Mouse (Mus musculus) forebrain, embryonic 12.5 days (tissue): ENCODE measurements at regions not wholly inside any gene's neighbourhood (a gene's known extent, or its start where the extent isn't known, plus 50 kb on each side); places are given as distances from the start of the nearest gene placed in this dataset.
"Not testable (repeated sequence)": the region's sequence is repeated elsewhere in the genome, so short reads cannot be mapped to it uniquely, and the experiment has no call there.

Source experiments
- ATAC-seq: fragments of 200-750 bp; cut with Nextera tagmentation; 2 replicates; pipeline ENCODE4 v1.8.0; 2017; ENCODE audit warnings: moderate TSS enrichment; ENCODE audit not compliant: low FRiP score
- H3K27ac ChIP-seq: fragments of 300-500 bp; sonication (generic); 2 replicates; pipeline ENCODE4 v1.5.1; 2016; ENCODE audit warnings: mild to moderate bottlenecking
- H3K27me3 ChIP-seq: fragments of 300-500 bp; sonication (generic); 2 replicates; pipeline ENCODE4 v1.6.1; 2016; ENCODE audit warnings: mild to moderate bottlenecking
- H3K36me3 ChIP-seq: fragments of 300-500 bp; sonication (generic); replicated peaks from 2 replicates; pipeline ENCODE4 v1.6.1; 2016; ENCODE audit warnings: mild to moderate bottlenecking
- H3K4me1 ChIP-seq: fragments of 300-500 bp; sonication (generic); 2 replicates; pipeline ENCODE4 v1.6.1; 2016
- H3K4me2 ChIP-seq: fragments of 300-500 bp; sonication (generic); 2 replicates; pipeline ENCODE4 v1.6.1; 2016; ENCODE audit warnings: mild to moderate bottlenecking, moderate library complexity
- H3K4me3 ChIP-seq: fragments of 300-500 bp; sonication (generic); replicated peaks from 2 replicates; pipeline ENCODE4 v1.5.1; 2016; ENCODE audit warnings: mild to moderate bottlenecking
- H3K9ac ChIP-seq: fragments of 300-500 bp; sonication (generic); 2 replicates; pipeline ENCODE4 v1.6.1; 2016; ENCODE audit warnings: mild to moderate bottlenecking
- H3K9me3 ChIP-seq: fragments of 300-500 bp; sonication (generic); 2 replicates; pipeline ENCODE4 v1.6.1; 2016
- WGBS: fragments of 180-500 bp; shearing (Covaris S2); methylation state at CpG from one replicate; pipeline ENCODE4 v1.1.7; 2016; 5-methylcytosine and 5-hydroxymethylcytosine counted together

DNA sequence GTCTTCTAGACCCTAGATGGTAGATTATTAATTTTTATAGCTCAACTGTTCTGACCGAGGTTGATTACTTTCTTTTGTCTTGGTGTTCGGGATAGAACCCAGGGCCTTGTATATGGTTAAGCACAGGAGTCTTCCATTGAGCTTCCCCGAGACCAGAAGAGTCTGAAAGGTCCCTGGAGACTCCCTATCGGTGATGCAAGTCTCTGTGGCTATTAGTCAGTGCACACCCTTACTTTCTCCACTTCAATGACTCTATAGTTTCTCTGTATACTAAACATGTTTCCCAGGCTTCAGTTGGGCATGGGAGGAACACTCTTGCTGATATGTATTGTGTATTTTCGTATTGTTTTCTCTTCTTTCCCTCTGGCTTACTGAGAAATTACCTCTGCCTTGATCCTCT, 623.8 kb upstream of the Igfbp3 start:
- no peak for ATAC-seq
- Histone ChIP-seq H3K27me3 (no peaks in the 10 kb centered on the region), H3K4me3 (no peak overlapping the region), H3K9ac (no peak overlapping the region), H3K9me3 (no peaks in the 10 kb centered on the region), H3K4me2 (no peak overlapping the region), H3K4me1 (no peaks in the 10 kb centered on the region), H3K36me3 (no peaks in the 10 kb centered on the region), H3K27ac (no peak overlapping the region)
- WGBS, result 86% methylated on average over 5 of the region's 5 CpGs

DNA sequence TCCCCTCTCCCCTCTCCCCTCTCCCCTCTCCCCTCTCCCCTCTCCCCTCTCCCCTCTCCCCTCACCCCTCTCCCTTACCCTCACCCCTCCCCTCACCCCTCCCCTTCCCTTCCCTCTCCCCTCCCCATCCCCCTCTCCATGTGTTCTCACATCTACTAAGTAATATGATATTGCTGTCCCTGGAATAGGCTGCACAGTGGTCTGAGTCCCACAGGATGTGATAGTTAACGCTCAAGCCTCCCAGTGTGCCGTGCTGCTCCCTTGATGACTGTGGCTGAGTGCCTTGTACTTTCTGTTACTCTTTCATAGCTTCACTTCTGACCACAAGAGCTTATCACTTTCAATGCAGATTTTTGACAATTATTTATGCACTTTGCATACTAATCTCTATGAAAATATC, 620.4 kb upstream of the Igfbp3 start:
- Histone ChIP-seq H3K4me2 (no peak overlapping the region), H3K9ac (no peak overlapping the region), H3K4me3 (no peak overlapping the region), H3K36me3 (no peaks in the 10 kb centered on the region), H3K4me1 (no peaks in the 10 kb centered on the region), H3K27ac (no peak overlapping the region), H3K27me3 (no peaks in the 10 kb centered on the region), H3K9me3 (no peaks in the 10 kb centered on the region)
- WGBS, result 69% methylated on average over 2 of the region's 2 CpGs
- ATAC-seq, result no peak

DNA sequence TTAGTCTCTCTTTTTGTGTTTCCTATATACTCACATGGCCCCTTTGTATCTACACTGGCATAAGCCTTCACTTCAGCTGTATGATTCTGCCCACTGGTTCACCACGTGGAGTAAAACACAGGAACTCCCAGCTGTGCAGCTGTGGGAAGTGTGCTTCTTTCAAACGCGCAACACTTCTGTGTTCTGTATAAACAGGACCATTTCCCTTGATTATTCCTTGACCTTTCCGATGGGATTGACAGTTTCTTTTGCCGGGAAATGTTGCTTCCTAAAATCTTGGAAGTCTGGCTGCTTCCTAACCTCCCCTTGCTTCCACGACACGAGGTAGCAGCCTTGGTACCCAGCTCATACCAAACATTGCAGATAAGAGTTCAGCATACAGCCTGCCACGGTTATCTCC, 618.7 kb upstream of the Igfbp3 start:
- 77% methylated on average over 8 of the region's 8 CpGs for WGBS
- H3K4me3 ChIP-seq, result no peak overlapping the region
- no peaks in the 10 kb centered on the region for H3K4me1 ChIP-seq
- no peak for ATAC-seq
- no peak overlapping the region for H3K4me2 ChIP-seq
- no peaks in the 10 kb centered on the region for H3K36me3 ChIP-seq
- no peaks in the 10 kb centered on the region for H3K9me3 ChIP-seq
- H3K27ac ChIP-seq, result no peak overlapping the region
- no peak overlapping the region for H3K9ac ChIP-seq
- H3K27me3 ChIP-seq, result no peaks in the 10 kb centered on the region

DNA sequence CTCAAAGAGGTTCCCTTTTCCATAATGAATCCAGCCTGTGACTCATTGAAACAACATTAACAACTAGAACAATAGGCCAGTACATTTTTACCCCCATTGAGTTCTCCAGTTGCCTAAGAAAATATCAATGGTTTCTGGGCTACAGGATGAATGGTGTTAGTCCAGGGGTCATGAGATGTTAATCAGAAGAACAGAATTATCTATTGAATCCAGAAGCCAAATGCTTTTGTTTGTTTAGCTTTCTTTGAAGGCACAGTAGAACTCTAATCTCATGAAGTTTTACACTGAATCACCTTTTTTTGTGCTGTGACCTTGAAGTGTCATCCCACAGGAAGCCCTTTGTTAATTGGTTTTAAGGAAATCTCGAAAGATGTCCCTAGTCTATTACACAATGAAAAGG, 616.0 kb upstream of the Igfbp3 start:
- no peaks in the 10 kb centered on the region for H3K9me3 ChIP-seq
- H3K4me2 ChIP-seq, result no peak overlapping the region
- H3K4me3 ChIP-seq, result no peak overlapping the region
- no peaks in the 10 kb centered on the region for H3K36me3 ChIP-seq
- ATAC-seq, result no peak
- no peak overlapping the region for H3K27ac ChIP-seq
- no peak overlapping the region for H3K9ac ChIP-seq
- no peaks in the 10 kb centered on the region for H3K27me3 ChIP-seq
- H3K4me1 ChIP-seq, result no peaks in the 10 kb centered on the region
- WGBS, result 57% methylated on average over 1 of the region's 1 CpGs

DNA sequence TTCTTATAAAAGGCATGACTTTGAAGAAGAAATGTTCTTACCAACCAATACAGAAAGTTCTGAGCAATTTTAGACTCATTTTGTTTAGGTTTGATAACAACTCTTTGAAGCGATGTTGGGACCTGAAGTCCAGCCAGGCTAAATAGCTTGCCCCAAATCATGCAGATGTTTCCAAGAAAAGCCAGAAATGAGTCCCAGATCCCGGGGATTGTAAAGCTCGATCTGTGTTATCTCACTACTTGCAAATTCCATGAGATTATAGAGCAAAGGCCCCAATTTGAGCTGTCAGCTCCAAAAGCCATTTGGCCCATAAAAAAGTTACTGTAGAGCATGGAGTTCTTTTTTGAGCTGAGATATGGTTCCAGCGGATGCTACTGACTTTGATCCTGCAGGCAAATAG, 614.3 kb upstream of the Igfbp3 start:
- WGBS, result 89% methylated on average over 4 of the region's 4 CpGs
- no peak overlapping the region for H3K9ac ChIP-seq
- no peaks in the 10 kb centered on the region for H3K9me3 ChIP-seq
- no peak overlapping the region for H3K4me3 ChIP-seq
- no peaks in the 10 kb centered on the region for H3K4me1 ChIP-seq
- H3K27ac ChIP-seq, result no peak overlapping the region
- H3K4me2 ChIP-seq, result no peak overlapping the region
- no peaks in the 10 kb centered on the region for H3K27me3 ChIP-seq
- no peaks in the 10 kb centered on the region for H3K36me3 ChIP-seq
- ATAC-seq, result no peak

DNA sequence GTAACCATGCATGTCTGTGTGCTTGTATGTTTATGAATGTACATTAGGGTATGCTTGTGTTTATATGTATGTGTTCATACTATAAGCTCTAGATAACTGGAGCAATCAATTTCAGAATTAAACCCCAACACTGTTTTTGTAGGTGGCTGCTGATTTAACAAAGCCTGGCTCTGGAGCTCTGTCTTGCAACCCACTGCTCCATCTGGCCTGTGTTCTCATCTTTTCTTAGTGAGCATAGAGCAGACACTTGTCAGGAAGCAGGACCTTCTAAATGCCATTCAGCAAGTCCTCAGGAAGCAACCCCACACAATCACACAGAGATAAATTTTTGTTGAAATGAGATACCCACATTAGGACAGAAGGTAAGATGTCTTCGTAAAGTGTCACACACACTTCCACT, 613.7 kb upstream of the Igfbp3 start:
- WGBS, result 96% methylated on average over 1 of the region's 1 CpGs
- H3K27me3 ChIP-seq, result no peaks in the 10 kb centered on the region
- ATAC-seq, result no peak

DNA sequence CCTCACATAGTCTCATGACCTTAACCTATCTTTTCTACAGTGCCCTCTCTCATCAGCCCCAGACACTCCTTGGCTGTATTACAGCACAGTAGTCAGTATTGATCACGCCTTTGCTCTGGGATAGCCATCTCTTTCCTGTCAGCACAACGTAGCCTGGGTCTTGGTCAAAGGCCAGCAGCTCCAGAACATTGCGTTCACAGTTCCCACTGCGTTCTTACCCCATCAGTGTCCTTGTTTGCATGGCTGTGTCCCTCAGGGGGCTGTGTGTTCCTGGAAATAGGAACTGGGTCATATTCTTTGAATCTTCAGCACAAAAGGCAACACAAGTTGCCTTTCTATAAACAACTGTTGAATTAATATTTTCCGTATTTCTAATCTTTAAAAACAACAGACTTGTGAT, 602.0 kb upstream of the Igfbp3 start:
- no peaks in the 10 kb centered on the region for H3K4me1 ChIP-seq
- H3K4me3 ChIP-seq, result no peak overlapping the region
- no peak overlapping the region for H3K9ac ChIP-seq
- H3K9me3 ChIP-seq, result no peaks in the 10 kb centered on the region
- no peak overlapping the region for H3K4me2 ChIP-seq
- ATAC-seq, result no peak
- WGBS, result 90% methylated on average over 5 of the region's 5 CpGs
- H3K27ac ChIP-seq, result no peak overlapping the region
- H3K27me3 ChIP-seq, result no peaks in the 10 kb centered on the region
- H3K36me3 ChIP-seq, result no peaks in the 10 kb centered on the region

More for the DNA sequence above, 613.7 kb upstream of the Igfbp3 start:
- no peaks in the 10 kb centered on the region for H3K4me1 ChIP-seq
- no peak overlapping the region for H3K4me3 ChIP-seq
- no peaks in the 10 kb centered on the region for H3K9me3 ChIP-seq
- H3K9ac ChIP-seq, result no peak overlapping the region
- H3K27ac ChIP-seq, result no peak overlapping the region
- no peaks in the 10 kb centered on the region for H3K36me3 ChIP-seq
- no peak overlapping the region for H3K4me2 ChIP-seq

DNA sequence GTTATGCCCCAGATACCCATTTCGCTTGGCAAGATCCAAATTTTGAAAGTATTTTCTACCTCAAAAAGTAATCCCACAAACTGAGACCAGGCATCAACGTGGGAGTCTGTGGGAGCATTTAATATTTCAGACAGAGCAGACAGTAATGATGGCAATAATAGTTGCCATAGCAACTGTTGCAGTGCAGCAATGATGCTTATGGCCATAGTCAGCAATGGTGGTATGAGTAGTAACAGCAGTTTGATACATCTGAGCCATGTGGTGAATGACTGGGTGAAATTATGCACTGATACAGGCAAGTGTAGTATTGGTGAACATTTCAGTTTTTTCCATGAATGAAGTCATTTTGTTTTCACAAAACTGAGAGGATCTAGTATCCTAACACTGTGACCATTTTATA, 600.8 kb upstream of the Igfbp3 start:
- H3K4me1 ChIP-seq, result no peaks in the 10 kb centered on the region
- no peaks in the 10 kb centered on the region for H3K9me3 ChIP-seq
- no peak overlapping the region for H3K9ac ChIP-seq
- H3K4me2 ChIP-seq, result no peak overlapping the region
- no peaks in the 10 kb centered on the region for H3K27me3 ChIP-seq
- ATAC-seq, result no peak
- no peak overlapping the region for H3K27ac ChIP-seq
- no peaks in the 10 kb centered on the region for H3K36me3 ChIP-seq
- WGBS, result 87% methylated on average over 2 of the region's 2 CpGs
- no peak overlapping the region for H3K4me3 ChIP-seq

DNA sequence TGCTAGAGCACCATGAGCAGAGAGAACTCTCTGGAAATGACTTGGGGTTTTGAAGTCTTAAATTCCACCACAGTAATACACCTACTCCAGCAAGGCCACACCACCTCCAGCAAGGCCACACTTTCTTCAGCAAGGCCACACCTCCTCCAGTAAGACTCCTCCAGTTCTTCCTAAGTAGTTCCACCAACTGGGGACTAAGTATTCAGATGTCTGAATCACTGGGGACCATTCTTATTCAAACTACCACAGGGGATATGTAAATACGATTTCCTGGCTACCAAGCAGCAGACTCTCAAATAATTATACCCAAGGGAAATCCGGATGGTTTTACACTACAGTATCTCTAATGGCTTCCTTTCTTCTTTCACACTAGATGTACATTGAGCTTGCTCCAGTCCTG, 598.7 kb upstream of the Igfbp3 start:
- H3K27me3 ChIP-seq, result no peaks in the 10 kb centered on the region
- no peaks in the 10 kb centered on the region for H3K36me3 ChIP-seq
- no peaks in the 10 kb centered on the region for H3K9me3 ChIP-seq
- WGBS, result 76% methylated on average over 2 of the region's 2 CpGs
- no peak overlapping the region for H3K4me2 ChIP-seq
- no peak overlapping the region for H3K4me3 ChIP-seq
- H3K4me1 ChIP-seq, result no peaks in the 10 kb centered on the region
- no peak for ATAC-seq
- H3K27ac ChIP-seq, result no peak overlapping the region
- H3K9ac ChIP-seq, result no peak overlapping the region

DNA sequence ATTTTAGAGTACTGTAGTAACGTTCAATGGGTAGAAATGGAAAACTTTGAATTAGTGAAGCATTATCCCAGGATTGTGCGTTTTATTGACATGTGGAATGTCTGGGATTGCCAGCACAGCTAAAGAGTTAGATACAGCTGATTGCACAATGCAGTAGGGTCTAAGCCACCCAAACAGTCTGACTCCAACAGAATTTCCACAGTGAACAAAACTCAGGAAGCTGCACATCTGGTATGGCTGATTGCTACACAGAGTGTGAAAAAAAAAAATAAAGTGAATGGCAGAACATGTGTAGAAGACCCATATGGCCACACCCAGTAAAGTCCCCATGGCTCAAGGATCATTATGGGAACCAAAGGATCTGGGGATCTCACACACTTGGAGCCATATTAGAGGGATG, 596.0 kb upstream of the Igfbp3 start:
- Histone ChIP-seq H3K9me3 (no peaks in the 10 kb centered on the region), H3K4me2 (no peak overlapping the region), H3K4me1 (no peaks in the 10 kb centered on the region), H3K27me3 (no peaks in the 10 kb centered on the region), H3K4me3 (no peak overlapping the region), H3K27ac (no peak overlapping the region), H3K9ac (no peak overlapping the region), H3K36me3 (no peaks in the 10 kb centered on the region)
- ATAC-seq, result no peak
- WGBS, result 88% methylated on average over 2 of the region's 2 CpGs

DNA sequence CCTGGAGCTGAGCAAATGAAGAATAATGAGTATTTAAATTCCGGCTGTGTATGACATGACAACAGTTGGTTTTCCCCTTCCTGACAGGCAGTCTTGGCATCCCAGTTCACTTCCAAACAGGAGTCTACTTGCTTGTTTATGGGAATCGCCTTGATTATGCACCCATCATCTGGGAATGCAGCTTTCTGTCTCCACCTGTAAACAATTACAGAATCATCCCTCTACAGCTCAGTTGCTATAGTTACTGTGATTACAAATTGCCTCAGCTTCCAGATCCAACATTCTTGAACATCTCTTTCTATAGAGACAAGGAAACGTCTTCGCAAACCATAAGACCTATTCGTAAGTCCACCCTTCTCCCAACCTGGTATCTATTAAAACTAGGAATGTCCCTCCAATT, 582.6 kb upstream of the Igfbp3 start:
- ATAC-seq, result no peak
- no peak overlapping the region for H3K4me2 ChIP-seq
- H3K27ac ChIP-seq, result no peak overlapping the region
- H3K4me3 ChIP-seq, result no peak overlapping the region
- H3K36me3 ChIP-seq, result no peaks in the 10 kb centered on the region
- H3K9ac ChIP-seq, result no peak overlapping the region
- no peaks in the 10 kb centered on the region for H3K27me3 ChIP-seq
- H3K9me3 ChIP-seq, result no peaks in the 10 kb centered on the region
- no peaks in the 10 kb centered on the region for H3K4me1 ChIP-seq
- 91% methylated on average over 5 of the region's 5 CpGs for WGBS

DNA sequence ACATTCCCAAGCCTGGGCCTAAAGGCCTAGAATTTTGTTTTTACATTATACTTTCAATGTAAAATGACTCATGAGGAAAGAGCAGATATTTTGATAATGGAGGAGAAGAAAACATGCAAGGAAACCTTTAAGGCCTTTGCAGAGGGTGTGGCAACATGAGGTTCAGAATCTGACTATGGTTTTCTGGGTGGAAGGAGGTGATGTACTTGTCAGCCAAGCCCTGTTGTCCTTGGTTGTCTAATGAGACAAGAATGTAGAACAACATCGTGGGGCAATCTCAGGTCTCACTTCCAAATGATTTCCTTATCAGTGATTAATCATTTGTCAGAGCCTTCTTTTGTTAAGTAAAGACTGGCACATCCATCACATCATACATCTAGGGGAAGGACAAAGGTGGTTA, 580.5 kb upstream of the Igfbp3 start:
- H3K4me1 ChIP-seq, result no peaks in the 10 kb centered on the region
- no peaks in the 10 kb centered on the region for H3K9me3 ChIP-seq
- no peak overlapping the region for H3K27ac ChIP-seq
- H3K4me2 ChIP-seq, result no peak overlapping the region
- ATAC-seq, result no peak
- no peaks in the 10 kb centered on the region for H3K36me3 ChIP-seq
- no peak overlapping the region for H3K4me3 ChIP-seq
- H3K27me3 ChIP-seq, result no peaks in the 10 kb centered on the region
- 87% methylated on average over 1 of the region's 1 CpGs for WGBS
- no peak overlapping the region for H3K9ac ChIP-seq

DNA sequence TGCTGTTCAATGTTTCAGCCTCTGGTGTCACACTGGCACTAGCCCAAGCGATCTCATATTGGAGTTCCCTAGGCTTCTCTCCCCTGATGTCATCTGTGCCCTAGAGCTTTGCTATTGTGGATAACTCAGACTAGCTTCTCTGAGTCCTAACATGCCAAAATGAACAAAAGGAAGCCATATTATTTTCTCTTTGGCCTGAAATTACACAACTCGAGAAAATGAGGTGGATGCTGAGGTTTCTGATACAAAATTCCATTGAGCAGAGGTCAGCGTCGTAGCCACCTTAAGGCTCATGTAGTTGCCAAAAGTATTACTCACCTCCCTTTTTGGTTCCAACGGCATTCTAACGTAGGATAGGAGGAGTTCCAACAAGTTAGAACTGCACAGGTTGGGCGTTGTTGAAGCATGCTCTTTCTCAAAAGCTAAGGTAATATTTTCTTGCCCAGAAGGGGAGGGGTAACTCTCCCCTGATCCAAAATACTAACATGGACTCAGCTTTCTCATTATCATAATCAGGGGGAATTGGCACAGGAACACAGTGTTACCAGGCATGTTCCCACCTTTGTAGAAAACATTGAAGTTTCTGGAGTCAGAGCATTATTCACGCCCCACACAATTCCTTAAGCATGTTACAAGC, 566.9 kb upstream of the Igfbp3 start:
- Histone ChIP-seq H3K9ac (no peak overlapping the region), H3K4me2 (no peak overlapping the region), H3K27ac (no peak overlapping the region), H3K4me1 (no peaks in the 10 kb centered on the region), H3K36me3 (no peaks in the 10 kb centered on the region), H3K9me3 (no peaks in the 10 kb centered on the region), H3K4me3 (no peak overlapping the region), H3K27me3 (no peaks in the 10 kb centered on the region)
- no peak for ATAC-seq
- WGBS, result 86% methylated on average over 8 of the region's 8 CpGs

DNA sequence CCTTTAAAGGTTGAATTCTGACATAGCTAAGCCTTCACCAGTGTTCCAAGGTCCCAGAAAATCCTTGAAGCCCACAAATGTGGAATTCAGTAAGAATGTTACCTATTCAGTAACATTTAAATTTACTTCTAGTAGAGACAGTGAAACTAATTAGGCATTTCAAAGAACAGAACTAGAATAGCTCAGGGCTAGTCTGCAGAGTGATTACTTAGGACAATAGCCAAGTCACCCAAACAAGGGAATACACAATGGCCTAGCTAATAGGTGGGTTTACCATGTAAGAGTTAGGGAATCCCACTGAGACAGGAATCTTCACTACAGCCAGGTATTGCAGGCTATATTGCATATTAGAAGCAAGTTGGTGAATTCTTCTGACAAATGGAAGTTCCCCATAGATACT, 561.6 kb upstream of the Igfbp3 start:
- not testable (repeated sequence) for H3K27ac ChIP-seq, H3K4me1 ChIP-seq, H3K4me2 ChIP-seq, ATAC-seq, H3K27me3 ChIP-seq, H3K36me3 ChIP-seq, H3K4me3 ChIP-seq, H3K9ac ChIP-seq, H3K9me3 ChIP-seq
